Mouse (Mus musculus) cortical plate, adult 2 months (tissue): ENCODE results near the gene Stoml1. TPM values are rescaled to one million over a fixed set of nuclear protein-coding genes. Genes with fewer than 3 reads are reported as not detected.
"Not testable (repeated sequence)": the region's sequence is repeated elsewhere in the genome, so short reads cannot be mapped to it uniquely, and the experiment has no call there.

Experiments
- H3K27ac ChIP-seq: fragments of 200-500 bp; 2 replicates; pipeline ENCODE4 v1.5.1; 2012; ENCODE audit warnings: low read length, control low read depth, inconsistent platforms; ENCODE audit not compliant: insufficient read depth
- H3K4me1 ChIP-seq: fragments of 200-500 bp; 2 replicates; pipeline ENCODE4 v1.6.1; 2011; ENCODE audit warnings: low read length; ENCODE audit not compliant: control insufficient read depth, insufficient read depth
- H3K4me3 ChIP-seq: fragments of 200-500 bp; 2 replicates; pipeline ENCODE4 v1.5.1; 2011; ENCODE audit warnings: mild to moderate bottlenecking, low read length, control low read depth; ENCODE audit not compliant: insufficient read depth
- CTCF ChIP-seq: fragments of 200-500 bp; IDR thresholded peaks from 2 replicates; pipeline ENCODE4 v1.5.1; 2011; ENCODE audit warnings: mild to moderate bottlenecking, control low read depth, low read length; ENCODE audit not compliant: insufficient read depth; ENCODE audit errors: extremely low read depth
- POLR2A ChIP-seq: fragments of 200-500 bp; IDR thresholded peaks from 2 replicates; pipeline ENCODE4 v1.6.1; 2011; ENCODE audit warnings: mild to moderate bottlenecking, low read length, control low read depth; ENCODE audit not compliant: insufficient read depth; ENCODE audit errors: extremely low read depth
- polyA plus RNA-seq: library from polyadenylated mRNA; depleted of rRNA; stranded (reverse); fragments of >200 nt; gene quantifications from 2 replicates; pipeline ENCODE4 v1.2.3, GENCODE M21; 2012

Stoml1 gene
- polyA plus RNA-seq, 1 experiment: 124 TPM

DNA sequence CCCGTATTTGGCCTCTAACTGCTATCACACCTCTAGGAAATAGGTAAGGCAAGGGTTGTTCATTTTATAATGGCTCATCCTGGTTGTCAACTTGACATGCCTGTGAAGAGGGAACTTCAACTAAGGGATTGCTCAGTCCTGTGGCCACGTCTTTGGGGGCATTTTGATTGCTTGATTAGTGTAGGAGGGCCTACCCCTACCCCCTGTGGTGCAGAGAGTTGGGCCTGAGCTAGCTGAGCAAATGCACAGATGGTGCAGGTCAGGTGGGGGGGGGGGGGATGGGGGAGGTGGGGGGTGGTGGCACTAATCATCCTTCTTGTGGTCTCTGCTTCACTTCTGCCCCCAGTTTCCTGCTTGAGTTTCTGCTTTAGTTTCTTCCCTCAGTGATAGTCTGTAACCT, 2.1 kb downstream of the Stoml1 start:
- Histone ChIP-seq H3K4me3 (no peak overlapping the region), H3K4me1 (no peaks in the 10 kb centered on the region), H3K27ac (no peak overlapping the region)
- TF ChIP-seq POLR2A (no peak), CTCF (no peak)

GRCm38 (mm10) chr9:58255704-58256685, 3.0 kb downstream of the Stoml1 start:
- TF ChIP-seq POLR2A: no peak
- TF ChIP-seq CTCF: no peak
- Histone ChIP-seq H3K4me3 (no peak overlapping the region), H3K27ac (no peak overlapping the region), H3K4me1 (no peaks in the 10 kb centered on the region)

DNA sequence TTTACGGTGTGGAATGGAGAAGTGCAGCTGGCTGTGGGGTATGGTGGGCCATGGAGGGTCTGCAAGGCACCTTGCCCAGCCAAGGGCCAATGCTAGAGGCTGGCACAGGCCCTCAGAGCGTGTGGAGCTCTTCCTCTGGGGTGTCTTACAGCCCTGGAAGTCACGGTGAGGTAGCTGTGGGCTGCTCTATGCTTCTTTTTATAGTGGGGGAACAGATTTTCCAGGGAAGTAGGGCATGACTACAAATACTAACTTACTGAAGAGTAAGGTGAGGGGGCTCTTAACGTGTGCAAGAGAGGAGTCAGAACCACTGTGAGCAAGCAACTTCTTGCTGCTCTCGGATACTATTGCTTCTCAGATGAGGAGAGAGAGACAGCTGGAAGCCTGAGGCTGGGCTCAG, 9.5 kb downstream of the Stoml1 start:
- H3K4me3 ChIP-seq: no peak overlapping the region
- TF ChIP-seq CTCF: no peak
- TF ChIP-seq POLR2A: no peak
- H3K4me1 ChIP-seq: peaks cover 3% of the 10 kb centered on the region; the same call in 1 of the 2 replicates
- H3K27ac ChIP-seq: no peak overlapping the region

DNA sequence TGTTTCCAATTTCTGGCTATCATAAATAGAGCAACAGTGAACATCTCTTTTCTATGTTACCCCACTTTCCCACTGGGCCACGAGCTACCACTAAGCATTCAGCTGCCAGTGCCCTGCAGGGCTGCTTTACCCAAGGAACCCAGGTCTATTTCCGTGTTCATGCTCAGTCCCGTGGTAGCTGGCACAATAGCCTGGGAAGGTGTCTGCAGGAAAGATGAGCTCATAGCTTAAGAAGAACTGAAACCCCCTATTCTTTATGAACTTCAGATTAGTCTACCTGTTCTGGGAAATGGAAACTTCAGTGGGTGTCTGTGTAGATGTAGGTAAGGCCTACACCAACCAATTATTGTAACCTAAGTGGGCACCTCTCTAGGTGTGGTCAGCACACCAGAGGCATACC, 12.4 kb downstream of the Stoml1 start:
- no peak for TF ChIP-seq CTCF
- TF ChIP-seq POLR2A: no peak
- H3K4me1 ChIP-seq: peaks cover 3% of the 10 kb centered on the region; the same call in 1 of the 2 replicates
- H3K4me3 ChIP-seq: no peak overlapping the region
- no peak overlapping the region for H3K27ac ChIP-seq

- H3K27ac ChIP-seq: peak overlapping the region; percentile 42; the same call in 1 of the 2 replicates
- H3K4me1 ChIP-seq: peaks cover 3% of the 10 kb centered on the region; the same call in 1 of the 2 replicates
- TF ChIP-seq CTCF (no peak), POLR2A (no peak)
- no peak overlapping the region for H3K4me3 ChIP-seq
Measured at GRCm38 (mm10) chr9:58266571-58267011, 13.6 kb downstream of the Stoml1 start.

- TF ChIP-seq POLR2A (no peak), CTCF (no peak)
- Histone ChIP-seq H3K4me3 (no peak overlapping the region), H3K4me1 (peaks cover 2% of the 10 kb centered on the region; the same call in 1 of the 2 replicates), H3K27ac (peak overlapping the region; percentile 42; the same call in 1 of the 2 replicates)
Measured at GRCm38 (mm10) chr9:58267046-58267445, 14.1 kb downstream of the Stoml1 start.

- Histone ChIP-seq H3K4me3 (no peak overlapping the region), H3K27ac (no peak overlapping the region), H3K4me1 (no peaks in the 10 kb centered on the region; the same call in 1 of the 2 replicates)
- TF ChIP-seq POLR2A (no peak), CTCF (peak; percentile 69)
Measured at GRCm38 (mm10) chr9:58268384-58269313, 15.7 kb downstream of the Stoml1 start.

- peaks cover 3% of the 10 kb centered on the region for H3K4me1 ChIP-seq
- no peak for TF ChIP-seq CTCF
- H3K4me3 ChIP-seq: no peak overlapping the region
- H3K27ac ChIP-seq: no peak overlapping the region
Measured at GRCm38 (mm10) chr9:58270081-58270480, 17.1 kb downstream of the Stoml1 start.

DNA sequence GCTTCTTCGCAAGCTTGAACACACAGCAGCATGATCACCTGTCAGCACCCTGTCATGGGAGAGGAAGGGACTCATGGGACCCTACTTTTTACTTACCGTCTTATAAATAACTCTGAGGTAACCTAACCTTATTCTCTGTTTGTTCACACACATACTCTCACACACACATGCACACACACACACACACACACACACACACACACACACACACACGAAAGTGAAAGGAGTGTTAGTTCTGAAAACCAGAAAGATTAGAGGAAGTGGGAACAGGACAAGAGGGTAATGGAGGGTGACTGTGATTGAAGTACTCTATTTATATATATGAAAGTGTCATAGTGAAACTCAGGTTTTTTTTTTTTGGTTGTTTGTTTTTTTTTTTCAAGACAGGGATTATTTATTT, 18.1 kb downstream of the Stoml1 start:
- peaks cover 8% of the 10 kb centered on the region for H3K4me1 ChIP-seq
- no peak overlapping the region for H3K4me3 ChIP-seq
- no peak overlapping the region for H3K27ac ChIP-seq
- TF ChIP-seq POLR2A: no peak
- TF ChIP-seq CTCF: no peak

GRCm38 (mm10) chr9:58271551-58271950, 18.6 kb downstream of the Stoml1 start:
- not testable (repeated sequence) for H3K4me1 ChIP-seq, H3K4me3 ChIP-seq, H3K27ac ChIP-seq
